Mouse (Mus musculus): ENCODE data around the gene Fndc5. TPM values are rescaled to one million over a fixed set of nuclear protein-coding genes. Genes with fewer than 3 reads are reported as not detected.

The Fndc5 gene
- polyA plus RNA-seq (2012), result 0.03 TPM in 1 of 2 replicates, not detected in the other

DNA sequence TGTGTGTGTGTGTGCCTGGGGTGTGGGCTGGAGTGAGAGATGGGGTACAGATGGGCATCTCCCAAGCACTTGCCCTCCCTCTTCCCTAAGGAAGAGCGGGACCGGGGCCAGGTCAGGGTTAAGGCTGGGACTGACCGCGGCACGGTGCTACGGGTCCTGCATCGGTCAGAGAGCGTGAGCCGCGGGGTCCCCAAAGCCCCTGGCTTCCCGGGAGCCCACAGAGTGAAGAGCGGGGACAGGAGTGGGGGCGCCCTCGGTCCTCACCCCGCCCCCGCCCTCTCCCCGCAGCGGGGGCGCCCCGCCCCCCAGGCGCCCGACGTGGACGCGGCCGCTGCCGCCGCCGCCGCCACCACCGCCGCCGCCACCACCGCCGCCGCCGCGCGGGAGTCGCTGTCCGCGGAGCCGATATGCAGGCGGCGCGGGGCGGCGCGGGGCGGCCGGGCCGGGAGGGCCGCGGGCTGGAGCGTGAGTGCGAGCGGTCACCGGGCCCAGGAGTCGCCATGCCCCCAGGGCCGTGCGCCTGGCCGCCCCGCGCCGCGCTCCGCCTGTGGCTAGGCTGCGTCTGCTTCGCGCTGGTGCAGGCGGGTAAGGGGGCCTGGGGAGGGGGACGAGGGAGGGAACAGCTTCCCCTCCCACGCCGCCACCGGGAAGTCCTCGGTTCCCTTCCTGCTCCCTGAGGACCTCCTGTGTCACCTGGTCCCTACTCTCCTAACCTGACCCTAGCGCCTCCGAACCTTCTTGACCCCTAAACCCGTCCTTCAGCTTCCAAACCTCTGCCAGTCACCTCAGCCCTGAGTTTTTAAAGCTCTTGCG is at the start of gene Fndc5:
Gene Fndc5 (plus strand): TSS at position 421 of the 813 bp plus-strand sequence.

DNA sequence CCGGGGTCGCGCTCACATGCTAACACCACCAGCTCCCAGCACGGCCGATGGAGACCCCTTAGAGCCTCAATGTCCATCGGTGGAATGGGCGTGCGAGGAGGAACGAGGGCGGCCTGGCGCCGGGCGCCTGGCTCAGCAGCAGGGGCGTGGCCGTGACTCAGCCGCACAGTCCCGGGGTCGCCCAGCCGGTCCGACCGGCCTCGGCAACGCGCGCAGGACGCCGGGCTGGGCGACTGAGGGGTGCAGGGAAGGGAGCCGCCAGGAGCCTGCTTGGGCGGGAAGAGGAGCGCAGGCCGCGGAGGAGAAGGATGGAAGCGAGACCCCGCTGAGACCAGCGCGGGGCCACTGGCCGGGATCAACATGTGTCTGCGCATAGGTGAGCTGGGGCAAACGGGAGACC is 31.4 kb upstream of the Fndc5 start, which contains the start of gene Tmem54:
Gene Tmem54 (plus strand): TSS at position 193 of the 400 bp plus-strand sequence.

DNA sequence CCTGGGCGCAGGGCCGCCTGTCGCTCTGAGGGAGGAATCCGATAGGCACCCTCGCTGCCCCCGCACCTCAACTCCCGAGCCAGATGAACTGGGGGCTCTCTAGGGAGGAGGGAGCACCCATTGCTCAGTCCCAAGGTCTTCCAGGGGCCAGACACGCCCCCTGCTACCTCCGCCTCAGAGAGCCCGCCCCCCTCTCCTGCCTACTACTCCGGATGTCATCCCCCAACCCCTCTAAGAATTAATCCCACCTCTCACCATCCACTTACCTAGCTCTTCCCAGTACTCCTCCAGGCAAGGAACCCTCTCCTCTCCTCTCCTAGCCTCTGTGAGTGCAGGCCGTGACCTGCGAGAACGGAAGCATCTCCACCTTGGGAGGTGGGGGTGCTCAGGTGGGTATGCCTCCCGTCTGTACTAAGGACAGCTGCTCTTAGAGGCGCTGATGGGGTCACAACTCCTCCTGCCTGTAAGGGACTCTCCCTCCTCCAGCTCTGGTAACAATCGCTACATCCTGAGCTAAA is 15.2 kb upstream of the Fndc5 start, which contains the start of gene Hpca:
Gene Hpca (minus strand): TSS at position 468 of the 518 bp plus-strand sequence.

DNA sequence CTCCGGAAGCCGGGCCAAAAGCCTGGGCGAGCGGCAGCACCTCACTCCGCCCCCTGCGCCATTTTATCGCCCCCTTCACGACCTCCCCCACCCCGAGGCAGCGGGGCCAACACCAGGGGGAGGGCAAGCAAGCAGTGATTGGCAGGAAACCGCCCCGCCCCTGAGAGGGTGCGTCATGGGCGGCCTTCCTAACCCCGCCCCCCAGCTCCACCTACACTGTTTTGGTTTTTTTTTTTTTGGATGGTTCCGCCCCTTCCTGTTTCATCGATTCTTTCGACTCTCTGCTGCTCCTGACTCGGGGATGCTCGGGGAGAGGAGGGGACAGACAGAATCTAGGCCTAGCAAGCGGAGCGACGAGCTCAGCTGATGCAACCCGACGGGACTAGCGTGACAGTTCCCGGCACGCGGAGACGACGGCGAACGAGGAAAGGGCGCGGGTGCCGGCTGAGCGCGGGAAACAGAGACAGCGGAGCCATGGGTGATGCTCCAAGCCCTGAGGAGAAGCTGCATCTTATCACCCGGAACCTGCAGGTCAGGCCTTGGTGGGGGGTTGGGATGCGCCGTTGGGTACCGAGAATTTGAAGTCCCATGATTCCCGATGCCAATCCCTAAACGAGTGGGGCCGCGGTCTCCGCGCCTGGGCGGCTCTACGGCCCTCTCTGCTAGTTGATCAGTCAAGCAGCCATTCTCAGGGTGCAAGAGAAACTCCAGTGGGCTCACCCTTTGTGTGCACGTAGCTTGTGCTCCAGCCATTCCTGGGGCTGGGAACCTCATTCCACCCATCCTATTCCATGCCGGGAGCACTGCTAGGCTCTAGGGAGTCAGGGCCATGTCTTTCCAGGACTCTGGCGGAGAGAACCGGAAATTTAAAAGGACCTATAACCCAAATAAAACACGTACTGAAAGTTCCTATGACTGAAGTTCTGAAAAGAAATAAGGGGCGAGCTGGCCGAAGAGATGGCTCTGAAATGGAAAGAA is 53.0 kb downstream of the Fndc5 start, which contains the start of the genes S100pbp and Yars:
Gene S100pbp (minus strand): TSS at position 186 of the 978 bp plus-strand sequence.
Gene Yars (plus strand): TSS at position 219 of the 978 bp plus-strand sequence.

Other genes starting within 250 kb of the Fndc5 start
- 2.3 and 4.2 TPM in 2 replicates for gene Azin2, start 174.6 kb upstream of the Fndc5 start, polyA plus RNA-seq (2012)
- 173 and 212 TPM in 2 replicates for gene Ak2, start 145.0 kb upstream of the Fndc5 start, polyA plus RNA-seq (2012)
- gene Rnf19b, start 78.7 kb upstream of the Fndc5 start, polyA plus RNA-seq (2012), result 267 and 300 TPM in 2 replicates
- 0.16 TPM in 1 of 2 replicates, not detected in the other for gene Tmem54, start 31.5 kb upstream of the Fndc5 start, polyA plus RNA-seq (2012)
- gene Hpca, start 15.0 kb upstream of the Fndc5 start, polyA plus RNA-seq (2012), result not detected in 2 replicates
- gene S100pbp, start 52.7 kb downstream of the Fndc5 start, polyA plus RNA-seq (2012), result 1.2 and 2.1 TPM in 2 replicates
- gene Yars, start 52.8 kb downstream of the Fndc5 start, polyA plus RNA-seq (2012), result 22.9 and 32.2 TPM in 2 replicates
- 5.6 and 6.0 TPM in 2 replicates for gene C77080, start 124.4 kb downstream of the Fndc5 start, polyA plus RNA-seq (2012)
- gene Sync, start 150.6 kb downstream of the Fndc5 start, polyA plus RNA-seq (2012), result not detected in 2 replicates
- 51.0 and 59.6 TPM in 2 replicates for gene Rbbp4, start 198.4 kb downstream of the Fndc5 start, polyA plus RNA-seq (2012)
- 2.6 and 3.8 TPM in 2 replicates for gene Zbtb8os, start 198.7 kb downstream of the Fndc5 start, polyA plus RNA-seq (2012)
- gene Zbtb8a, start 241.1 kb downstream of the Fndc5 start, polyA plus RNA-seq (2012), result 3.2 and 3.7 TPM in 2 replicates

All from megakaryocyte-erythroid progenitor cell, adult 5 weeks (primary cell).